Mouse (Mus musculus): ENCODE data around the gene Ddb1. TPM values are rescaled to one million over a fixed set of nuclear protein-coding genes. Genes with fewer than 3 reads are reported as not detected.
"Not testable (repeated sequence)": the region's sequence is repeated elsewhere in the genome, so short reads cannot be mapped to it uniquely, and the experiment has no call there.

Gene Ddb1
- 100 to 1,000 TPM; 111 to 381 (median 212) TPM for total RNA-seq (2018; cell fraction: chromatin; rRNA removed)
- total RNA-seq (2018; cell fraction: cytosol; rRNA removed): 100 to 1,000 TPM in 12 of 26 experiments, 10 to 100 TPM in 14; 50.7 to 142 (median 90.8) TPM
- 100 to 1,000 TPM in 16 of 26 experiments, 10 to 100 TPM in 10; 64.1 to 207 (median 106) TPM for total RNA-seq (2018; cell fraction: nucleus; rRNA removed)
- polyA plus RNA-seq (2018): 113 to 146 TPM (median 129 TPM) in 3 replicates

- under 1% methylated on average over 49 of the region's 49 CpGs for WGBS (ENCODE audit: missing documents)
- peaks cover 27% of the 10 kb centered on the region for H3K36me3 ChIP-seq (ENCODE audit: inconsistent target)
- H3K79me2 ChIP-seq (ENCODE audit: inconsistent target): peaks cover 45% of the 10 kb centered on the region
- peak within 1 kb of the TSS; percentile 66 for H3K27ac ChIP-seq
- peak within 1 kb of the TSS; percentile 88 for H3K4me3 ChIP-seq (ENCODE audit: inconsistent target)
These were observed at the start of gene Ddb1, which contains the start of gene Tkfc for GRCm38 (mm10) chr19:10605293-10605900. TSS of gene Ddb1 (plus strand) at chr19:10605327. TSS of gene Tkfc (minus strand) at chr19:10605654.

GRCm38 (mm10) chr19:10555624-10556510 lies 49.3 kb upstream of the Ddb1 start, which contains the start of gene Tmem216:
TSS of gene Tmem216 (minus strand) at chr19:10556238.
- no peaks in the 10 kb centered on the region for H3K36me3 ChIP-seq (ENCODE audit: inconsistent target)
- WGBS (ENCODE audit: missing documents): 2% methylated on average over 43 of the region's 43 CpGs
- H3K79me2 ChIP-seq (ENCODE audit: inconsistent target): no peaks in the 10 kb centered on the region

GRCm38 (mm10) chr19:10557001-10557400 lies 48.1 kb upstream of the Ddb1 start:
- Histone ChIP-seq H3K79me2 (ENCODE audit: inconsistent target) (no peaks in the 10 kb centered on the region), H3K27ac (no peak overlapping the region), H3K4me3 (ENCODE audit: inconsistent target) (no peak overlapping the region), H3K36me3 (ENCODE audit: inconsistent target) (no peaks in the 10 kb centered on the region)
- 82% methylated on average over 2 of the region's 2 CpGs for WGBS (ENCODE audit: missing documents)

More at GRCm38 (mm10) chr19:10555624-10556510, 49.3 kb upstream of the Ddb1 start, which contains the start of gene Tmem216:
- peak within 1 kb of the TSS; percentile 58 for H3K4me3 ChIP-seq (ENCODE audit: inconsistent target)
- H3K27ac ChIP-seq: no peak within 1 kb of the TSS

- Histone ChIP-seq H3K36me3 (ENCODE audit: inconsistent target) (no peaks in the 10 kb centered on the region), H3K79me2 (ENCODE audit: inconsistent target) (no peaks in the 10 kb centered on the region), H3K27ac (no peak overlapping the region), H3K4me3 (ENCODE audit: inconsistent target) (no peak overlapping the region)
- 88% methylated on average over 2 of the region's 2 CpGs for WGBS (ENCODE audit: missing documents)
These were observed 47.7 kb upstream of the Ddb1 start for GRCm38 (mm10) chr19:10557430-10557829.

- H3K4me3 ChIP-seq (ENCODE audit: inconsistent target); H3K27ac ChIP-seq; H3K36me3 ChIP-seq (ENCODE audit: inconsistent target); H3K79me2 ChIP-seq (ENCODE audit: inconsistent target): not testable (repeated sequence)
- 73% methylated on average over 4 of the region's 4 CpGs for WGBS (ENCODE audit: missing documents)
These were observed 47.2 kb upstream of the Ddb1 start for GRCm38 (mm10) chr19:10557837-10558375.

GRCm38 (mm10) chr19:10560108-10560507 lies 45.0 kb upstream of the Ddb1 start:
- Histone ChIP-seq H3K27ac (no peak overlapping the region), H3K79me2 (ENCODE audit: inconsistent target) (no peaks in the 10 kb centered on the region), H3K4me3 (ENCODE audit: inconsistent target) (no peak overlapping the region), H3K36me3 (ENCODE audit: inconsistent target) (no peaks in the 10 kb centered on the region)
- 76% methylated on average over 4 of the region's 5 CpGs for WGBS (ENCODE audit: missing documents)

GRCm38 (mm10) chr19:10561558-10562314 lies 43.4 kb upstream of the Ddb1 start:
- H3K27ac ChIP-seq: no peak overlapping the region

GRCm38 (mm10) chr19:10562351-10562750 lies 42.8 kb upstream of the Ddb1 start:
- Histone ChIP-seq H3K79me2 (ENCODE audit: inconsistent target) (no peaks in the 10 kb centered on the region), H3K4me3 (ENCODE audit: inconsistent target) (no peak overlapping the region), H3K27ac (no peak overlapping the region), H3K36me3 (ENCODE audit: inconsistent target) (no peaks in the 10 kb centered on the region)
- WGBS (ENCODE audit: missing documents): 91% methylated on average over 5 of the region's 5 CpGs

More at GRCm38 (mm10) chr19:10561558-10562314, 43.4 kb upstream of the Ddb1 start:
- WGBS (ENCODE audit: missing documents): 84% methylated on average over 6 of the region's 6 CpGs
- Histone ChIP-seq H3K36me3 (ENCODE audit: inconsistent target) (no peaks in the 10 kb centered on the region), H3K79me2 (ENCODE audit: inconsistent target) (no peaks in the 10 kb centered on the region), H3K4me3 (ENCODE audit: inconsistent target) (no peak overlapping the region)

- H3K36me3 ChIP-seq (ENCODE audit: inconsistent target): no peaks in the 10 kb centered on the region
- H3K4me3 ChIP-seq (ENCODE audit: inconsistent target): no peak overlapping the region
- no peaks in the 10 kb centered on the region for H3K79me2 ChIP-seq (ENCODE audit: inconsistent target)
- WGBS (ENCODE audit: missing documents): 77% methylated on average over 6 of the region's 6 CpGs
- H3K27ac ChIP-seq: no peak overlapping the region
These were observed 40.8 kb upstream of the Ddb1 start for GRCm38 (mm10) chr19:10564278-10564677.

- H3K79me2 ChIP-seq (ENCODE audit: inconsistent target): no peaks in the 10 kb centered on the region
- H3K27ac ChIP-seq: no peak overlapping the region
- H3K36me3 ChIP-seq (ENCODE audit: inconsistent target): no peaks in the 10 kb centered on the region
- H3K4me3 ChIP-seq (ENCODE audit: inconsistent target): no peak overlapping the region
- 69% methylated on average over 4 of the region's 4 CpGs for WGBS (ENCODE audit: missing documents)
These were observed 39.9 kb upstream of the Ddb1 start for GRCm38 (mm10) chr19:10565217-10565616.

GRCm38 (mm10) chr19:10569627-10570026 lies 35.5 kb upstream of the Ddb1 start:
- no peaks in the 10 kb centered on the region for H3K79me2 ChIP-seq (ENCODE audit: inconsistent target)
- H3K36me3 ChIP-seq (ENCODE audit: inconsistent target): peaks cover 18% of the 10 kb centered on the region; the same call in 1 of the 2 replicates
- no peak overlapping the region for H3K4me3 ChIP-seq (ENCODE audit: inconsistent target)
- 96% methylated on average over 6 of the region's 6 CpGs for WGBS (ENCODE audit: missing documents)
- H3K27ac ChIP-seq: no peak overlapping the region

GRCm38 (mm10) chr19:10576690-10577561 lies 28.2 kb upstream of the Ddb1 start, which contains the start of the genes Cyb561a3 and Tmem138:
TSS of gene Cyb561a3 (plus strand) at chr19:10577172.
TSS of gene Tmem138 (minus strand) at chr19:10577362.
- WGBS (ENCODE audit: missing documents): under 1% methylated on average over 42 of the region's 44 CpGs
- peak within 1 kb of the TSS; percentile 83 for H3K4me3 ChIP-seq (ENCODE audit: inconsistent target)
- peaks cover 13% of the 10 kb centered on the region; the same call in 1 of the 2 replicates for H3K36me3 ChIP-seq (ENCODE audit: inconsistent target)
- H3K79me2 ChIP-seq (ENCODE audit: inconsistent target): peaks cover 16% of the 10 kb centered on the region; the same call in 1 of the 2 replicates
- H3K27ac ChIP-seq: peak within 1 kb of the TSS; percentile 86

GRCm38 (mm10) chr19:10580102-10580501 lies 25.0 kb upstream of the Ddb1 start:
- peaks cover 16% of the 10 kb centered on the region; the same call in 1 of the 2 replicates for H3K79me2 ChIP-seq (ENCODE audit: inconsistent target)
- WGBS (ENCODE audit: missing documents): 30% methylated on average over 3 of the region's 3 CpGs
- H3K36me3 ChIP-seq (ENCODE audit: inconsistent target): peaks cover 17% of the 10 kb centered on the region; the same call in 1 of the 2 replicates
- no peak overlapping the region for H3K4me3 ChIP-seq (ENCODE audit: inconsistent target)
- H3K27ac ChIP-seq: no peak overlapping the region

Measured in macrophage (primary cell).